Mouse (Mus musculus) midbrain, embryonic 11.5 days (tissue): ENCODE measurements around the gene Mthfd1. TPM values are rescaled to one million over a fixed set of nuclear protein-coding genes. Genes with fewer than 3 reads are reported as not detected.

Source experiments
- ATAC-seq: fragments of 200-750 bp; cut with Nextera tagmentation; 2 replicates; pipeline ENCODE4 v1.8.0; 2017; ENCODE audit warnings: moderate TSS enrichment, moderate library complexity; ENCODE audit not compliant: low FRiP score
- DNase-seq: peaks from one replicate; pipeline ENCODE4 v3.0.0; 2015; ENCODE audit warnings: low spot score; ENCODE audit errors: missing footprints
- H3K27ac ChIP-seq: fragments of 300-500 bp; sonication (generic); 2 replicates; pipeline ENCODE4 v1.5.1; 2014; ENCODE audit warnings: low read depth, low read length
- H3K27me3 ChIP-seq: fragments of 300-500 bp; sonication (generic); 2 replicates; pipeline ENCODE4 v1.6.1; 2014; ENCODE audit warnings: mild to moderate bottlenecking, low read length, moderate library complexity, mixed read lengths; ENCODE audit not compliant: control insufficient read depth, insufficient read depth
- H3K36me3 ChIP-seq: fragments of 300-500 bp; sonication (generic); 2 replicates; pipeline ENCODE4 v1.6.1; 2014; ENCODE audit warnings: mild to moderate bottlenecking, low read length, moderate library complexity, mixed read lengths; ENCODE audit not compliant: control insufficient read depth, insufficient read depth
- H3K4me1 ChIP-seq: fragments of 300-500 bp; sonication (generic); 2 replicates; pipeline ENCODE4 v1.6.1; 2014; ENCODE audit warnings: low read length; ENCODE audit not compliant: control insufficient read depth, insufficient read depth
- H3K4me2 ChIP-seq: fragments of 300-500 bp; sonication (generic); 2 replicates; pipeline ENCODE4 v1.6.1; 2014; ENCODE audit warnings: mild to moderate bottlenecking, moderate library complexity
- H3K4me3 ChIP-seq: fragments of 300-500 bp; sonication (generic); 2 replicates; pipeline ENCODE4 v1.5.1; 2014; ENCODE audit warnings: low read depth, low read length
- H3K9ac ChIP-seq: fragments of 300-500 bp; sonication (generic); 2 replicates; pipeline ENCODE4 v1.6.1; 2014; ENCODE audit warnings: low read length
- H3K9me3 ChIP-seq: fragments of 300-500 bp; sonication (generic); 2 replicates; pipeline ENCODE4 v1.6.1; 2016; ENCODE audit warnings: low read length; ENCODE audit not compliant: control insufficient read depth
- WGBS: fragments of 180-500 bp; shearing (Covaris S2); extraction: QIAGEN DNeasy Blood & Tissue Kit; methylation state at CpG from one replicate; pipeline ENCODE4 v1.1.7; 2014; 5-methylcytosine and 5-hydroxymethylcytosine counted together
- polyA plus RNA-seq: library from polyadenylated mRNA; unstranded; fragments of >200 nt; fragmentation: Nextera tagmentation; extraction: Ambion mirVana; gene quantifications from 2 replicates; pipeline ENCODE4 v1.2.1, GENCODE M21; 2014

The Mthfd1 gene
- polyA plus RNA-seq, 1 experiment from 2014 or later, result 62.9 TPM

GRCm38 (mm10) chr12:76285418-76285817 lies 30.3 kb downstream of the Mthfd1 start:
- no peak overlapping the region for H3K9ac ChIP-seq
- H3K27ac ChIP-seq, result no peak overlapping the region
- no peak for DNase-seq
- no peaks in the 10 kb centered on the region for H3K9me3 ChIP-seq
- no peaks in the 10 kb centered on the region for H3K27me3 ChIP-seq
- 97% methylated on average over 6 of the region's 6 CpGs for WGBS
- no peaks in the 10 kb centered on the region for H3K36me3 ChIP-seq
- no peak for ATAC-seq
- no peak overlapping the region for H3K4me3 ChIP-seq
- H3K4me1 ChIP-seq, result 0 out of 2 replicates have a peak, but pooled peaks cover 2% of the 10 kb centered on the region
- H3K4me2 ChIP-seq, result no peak overlapping the region

GRCm38 (mm10) chr12:76287986-76288385 lies 32.9 kb downstream of the Mthfd1 start:
- DNase-seq, result peak; percentile 83

GRCm38 (mm10) chr12:76288494-76288893 lies 33.4 kb downstream of the Mthfd1 start:
- Histone ChIP-seq H3K9me3 (no peaks in the 10 kb centered on the region), H3K9ac (no peak overlapping the region), H3K4me3 (no peak overlapping the region), H3K4me2 (no peak overlapping the region), H3K36me3 (peaks cover 8% of the 10 kb centered on the region), H3K27ac (no peak overlapping the region), H3K27me3 (no peaks in the 10 kb centered on the region), H3K4me1 (0 out of 2 replicates have a peak, but pooled peaks cover 2% of the 10 kb centered on the region)
- 70% methylated on average over 5 of the region's 5 CpGs for WGBS
- ATAC-seq (peak; percentile 67; the same call in 1 of the 2 replicates), DNase-seq (no peak)

More at GRCm38 (mm10) chr12:76287986-76288385, 32.9 kb downstream of the Mthfd1 start:
- Histone ChIP-seq H3K4me3 (no peak overlapping the region), H3K4me2 (no peak overlapping the region), H3K4me1 (0 out of 2 replicates have a peak, but pooled peaks cover 2% of the 10 kb centered on the region), H3K27ac (peak overlapping the region; percentile 69), H3K9me3 (no peaks in the 10 kb centered on the region), H3K27me3 (no peaks in the 10 kb centered on the region), H3K36me3 (peaks cover 8% of the 10 kb centered on the region), H3K9ac (no peak overlapping the region)
- no peak for ATAC-seq
- 53% methylated on average over 8 of the region's 8 CpGs for WGBS

GRCm38 (mm10) chr12:76289428-76289827 lies 34.3 kb downstream of the Mthfd1 start:
- Histone ChIP-seq H3K4me3 (no peak overlapping the region), H3K27me3 (no peaks in the 10 kb centered on the region), H3K9ac (no peak overlapping the region), H3K36me3 (peaks cover 8% of the 10 kb centered on the region), H3K27ac (no peak overlapping the region), H3K9me3 (no peaks in the 10 kb centered on the region), H3K4me1 (0 out of 2 replicates have a peak, but pooled peaks cover 2% of the 10 kb centered on the region), H3K4me2 (no peak overlapping the region)
- ATAC-seq (no peak), DNase-seq (peak; percentile 69)
- 96% methylated on average over 12 of the region's 12 CpGs for WGBS

- no peak for ATAC-seq
- Histone ChIP-seq H3K27me3 (no peaks in the 10 kb centered on the region), H3K9me3 (no peaks in the 10 kb centered on the region), H3K4me2 (no peak overlapping the region), H3K9ac (no peak overlapping the region), H3K27ac (no peak overlapping the region), H3K36me3 (peaks cover 8% of the 10 kb centered on the region), H3K4me1 (0 out of 2 replicates have a peak, but pooled peaks cover 2% of the 10 kb centered on the region), H3K4me3 (no peak overlapping the region)
- peak; percentile 53 for DNase-seq
- WGBS, result 98% methylated on average over 2 of the region's 2 CpGs
These were observed 35.2 kb downstream of the Mthfd1 start for GRCm38 (mm10) chr12:76290271-76290670.

- H3K9ac ChIP-seq, result no peak overlapping the region
- no peaks in the 10 kb centered on the region for H3K9me3 ChIP-seq
- peak; percentile 87 for DNase-seq
- no peak overlapping the region for H3K4me3 ChIP-seq
- no peak overlapping the region for H3K4me2 ChIP-seq
- ATAC-seq, result no peak
- H3K36me3 ChIP-seq, result peaks cover 8% of the 10 kb centered on the region
- no peaks in the 10 kb centered on the region for H3K27me3 ChIP-seq
- H3K4me1 ChIP-seq, result no peaks in the 10 kb centered on the region
- WGBS, result 66% methylated on average over 7 of the region's 7 CpGs
- H3K27ac ChIP-seq, result no peak overlapping the region
These were observed 38.1 kb downstream of the Mthfd1 start for GRCm38 (mm10) chr12:76293192-76293591.

GRCm38 (mm10) chr12:76297830-76298229 lies 42.7 kb downstream of the Mthfd1 start:
- H3K27ac ChIP-seq, result no peak overlapping the region

GRCm38 (mm10) chr12:76299361-76299906 lies 44.3 kb downstream of the Mthfd1 start:
- Histone ChIP-seq H3K36me3 (no peaks in the 10 kb centered on the region; the same call in 1 of the 2 replicates), H3K4me2 (no peak overlapping the region)
- 93% methylated on average over 9 of the region's 9 CpGs for WGBS

More at GRCm38 (mm10) chr12:76297830-76298229, 42.7 kb downstream of the Mthfd1 start:
- no peak overlapping the region for H3K4me3 ChIP-seq
- no peaks in the 10 kb centered on the region; the same call in 1 of the 2 replicates for H3K36me3 ChIP-seq
- H3K4me2 ChIP-seq, result no peak overlapping the region
- 92% methylated on average over 5 of the region's 5 CpGs for WGBS
- H3K27me3 ChIP-seq, result no peaks in the 10 kb centered on the region
- no peak for ATAC-seq
- no peak for DNase-seq
- H3K4me1 ChIP-seq, result no peaks in the 10 kb centered on the region
- H3K9me3 ChIP-seq, result no peaks in the 10 kb centered on the region
- H3K9ac ChIP-seq, result no peak overlapping the region

GRCm38 (mm10) chr12:76300367-76300766 lies 45.3 kb downstream of the Mthfd1 start:
- Histone ChIP-seq H3K4me1 (no peaks in the 10 kb centered on the region), H3K9ac (no peak overlapping the region), H3K4me2 (no peak overlapping the region), H3K9me3 (no peaks in the 10 kb centered on the region), H3K4me3 (no peak overlapping the region), H3K36me3 (no peaks in the 10 kb centered on the region; the same call in 1 of the 2 replicates), H3K27ac (no peak overlapping the region), H3K27me3 (no peaks in the 10 kb centered on the region)
- ATAC-seq (no peak), DNase-seq (peak; percentile 49)
- WGBS, result 96% methylated on average over 10 of the region's 10 CpGs

More at GRCm38 (mm10) chr12:76299361-76299906, 44.3 kb downstream of the Mthfd1 start:
- no peak overlapping the region for H3K4me3 ChIP-seq
- H3K9ac ChIP-seq, result no peak overlapping the region
- DNase-seq (peak; percentile 49), ATAC-seq (no peak)
- H3K4me1 ChIP-seq, result no peaks in the 10 kb centered on the region
- H3K9me3 ChIP-seq, result no peaks in the 10 kb centered on the region
- no peaks in the 10 kb centered on the region for H3K27me3 ChIP-seq
- H3K27ac ChIP-seq, result no peak overlapping the region
